Mouse (Mus musculus): ENCODE data around the gene Numb. TPM values are rescaled to one million over a fixed set of nuclear protein-coding genes. Genes with fewer than 3 reads are reported as not detected.

Numb gene
- total RNA-seq, 1 experiment from 2014 or later = 52.1 TPM

DNA sequence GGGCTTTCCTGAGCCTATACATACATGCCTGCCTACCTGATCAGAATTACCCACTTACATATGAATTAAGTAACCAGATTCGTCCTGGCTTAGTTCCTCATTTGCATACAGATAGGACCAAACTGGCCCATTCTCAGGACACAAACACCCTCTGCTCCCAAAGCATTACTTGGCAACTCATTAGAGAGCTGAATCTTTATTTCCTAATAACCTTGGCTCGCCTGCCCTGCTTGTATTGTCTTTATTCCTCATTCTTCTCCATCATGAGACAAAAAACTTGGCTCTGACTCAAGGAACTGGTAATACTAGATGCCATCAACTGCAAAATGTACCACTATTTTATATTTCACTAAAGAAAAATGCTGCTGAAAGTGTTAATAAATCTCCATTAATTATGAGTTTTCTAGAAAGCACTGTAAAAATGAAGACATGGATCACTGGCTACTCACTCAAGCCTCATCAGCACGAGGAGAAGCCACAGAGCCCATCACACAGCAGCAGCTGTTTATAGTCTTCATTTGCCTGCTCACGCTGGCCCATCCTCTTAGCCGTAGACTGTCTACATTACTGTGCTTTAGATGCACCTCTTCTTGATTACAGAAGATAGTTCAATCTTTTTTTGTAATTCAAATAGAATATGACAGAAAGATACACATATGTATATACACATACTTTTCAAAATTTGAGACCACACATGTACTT, 69.1 kb downstream of the Numb start:
- no peak for DNase-seq

DNA sequence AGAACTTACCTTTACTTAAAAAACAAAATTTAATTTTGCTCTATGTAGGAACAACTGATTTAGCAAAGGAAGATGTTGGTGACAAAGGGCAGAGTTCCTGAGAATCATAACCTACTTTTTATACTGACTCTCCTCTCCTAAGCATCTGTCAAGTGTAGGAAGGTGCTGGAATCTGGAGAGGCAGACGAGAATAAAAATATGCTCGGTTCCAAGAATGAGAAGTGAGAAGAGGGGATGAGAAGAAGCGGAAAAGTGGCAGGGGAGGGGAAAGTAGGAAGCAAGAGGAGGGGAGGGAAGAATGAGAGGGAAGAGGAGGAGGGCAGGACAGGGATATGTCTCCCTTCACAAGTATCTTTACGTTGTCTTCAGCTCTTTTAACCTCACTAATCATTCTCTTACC, 71.4 kb downstream of the Numb start:
- DNase-seq = no peak

DNA sequence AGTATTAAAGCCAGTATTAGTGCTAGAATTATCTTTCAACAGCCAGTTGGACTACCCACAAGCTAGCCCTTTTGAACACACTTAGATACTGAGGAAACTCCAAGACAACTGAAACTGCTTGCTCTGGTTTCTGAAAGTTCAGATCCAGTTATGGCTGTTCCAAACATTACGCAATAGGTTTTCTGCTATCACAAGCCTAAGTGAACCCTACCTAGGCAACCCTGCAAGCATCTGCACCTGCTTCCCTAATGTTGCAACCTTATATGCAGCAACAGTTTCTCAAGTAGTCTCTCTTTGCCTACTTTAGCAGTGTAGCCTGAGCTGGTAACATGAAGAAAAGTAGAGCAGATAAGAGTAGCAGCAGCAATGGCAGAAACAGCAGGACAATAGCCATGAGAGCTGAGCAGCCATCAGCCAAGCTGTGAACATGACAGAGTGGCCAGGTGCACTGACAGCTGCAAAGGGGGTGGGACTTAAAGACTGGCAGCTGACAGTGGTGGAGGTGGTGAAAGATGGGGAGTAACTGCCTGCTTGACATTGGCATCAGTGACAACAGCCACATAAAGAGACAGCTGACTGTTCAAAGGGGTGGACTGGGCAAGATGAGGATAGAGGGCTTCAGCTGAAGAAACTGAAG, 73.0 kb downstream of the Numb start:
- DNase-seq = no peak

DNA sequence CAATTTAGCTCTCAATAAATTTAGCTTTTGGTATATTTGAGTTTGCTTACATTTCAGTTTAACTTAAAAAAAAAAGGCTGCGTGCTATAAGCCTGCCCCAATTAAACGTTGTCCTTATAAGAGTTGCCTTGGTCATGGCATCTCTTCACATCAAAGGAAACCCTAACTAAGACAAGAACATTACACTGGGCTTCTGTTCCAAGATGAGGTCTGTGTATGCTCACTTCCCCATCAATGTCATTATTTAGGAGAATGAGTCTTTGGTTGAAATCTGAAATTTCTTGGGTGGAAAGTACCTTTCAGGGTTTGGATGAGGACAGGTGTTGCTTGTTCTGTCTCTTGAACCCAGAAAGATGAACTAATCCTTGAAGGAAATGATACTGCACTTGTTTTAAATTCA, 73.9 kb downstream of the Numb start:
- no peak for DNase-seq

DNA sequence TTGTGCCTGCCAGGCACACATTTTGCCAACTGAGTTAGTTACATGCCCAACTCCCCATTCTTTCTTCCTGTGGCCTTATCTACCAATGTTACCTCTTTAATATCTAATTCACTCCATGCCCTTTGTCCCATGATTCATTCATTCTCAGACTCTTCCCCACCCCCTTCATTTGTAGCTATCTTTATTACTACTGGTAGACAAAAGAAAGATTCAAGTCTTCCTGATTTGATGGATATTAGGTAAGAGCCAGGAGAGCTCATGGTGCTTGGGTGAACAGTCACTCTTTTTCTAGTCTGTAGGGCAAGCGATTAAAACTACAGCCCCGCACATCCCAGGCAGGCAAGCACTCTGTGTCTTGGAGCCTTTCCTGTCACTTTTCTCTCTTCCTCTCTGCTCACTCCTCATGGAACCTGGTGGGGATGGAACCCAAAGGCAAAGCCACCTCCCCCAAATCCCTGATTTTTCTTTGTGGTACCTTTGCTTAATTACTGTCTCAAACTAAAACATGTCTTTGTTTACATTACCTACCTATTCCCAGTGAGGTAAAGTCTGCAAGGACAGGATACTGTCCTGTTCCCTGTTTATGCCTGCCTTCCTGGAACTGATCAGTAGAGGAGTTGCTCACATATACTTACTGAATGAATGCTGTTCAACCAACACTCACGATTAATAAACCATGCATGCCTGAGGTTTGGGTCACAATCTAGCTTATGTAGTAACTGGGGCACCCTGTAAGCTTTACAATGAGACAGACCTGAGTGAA, 78.9 kb downstream of the Numb start:
- no peak for DNase-seq

DNA sequence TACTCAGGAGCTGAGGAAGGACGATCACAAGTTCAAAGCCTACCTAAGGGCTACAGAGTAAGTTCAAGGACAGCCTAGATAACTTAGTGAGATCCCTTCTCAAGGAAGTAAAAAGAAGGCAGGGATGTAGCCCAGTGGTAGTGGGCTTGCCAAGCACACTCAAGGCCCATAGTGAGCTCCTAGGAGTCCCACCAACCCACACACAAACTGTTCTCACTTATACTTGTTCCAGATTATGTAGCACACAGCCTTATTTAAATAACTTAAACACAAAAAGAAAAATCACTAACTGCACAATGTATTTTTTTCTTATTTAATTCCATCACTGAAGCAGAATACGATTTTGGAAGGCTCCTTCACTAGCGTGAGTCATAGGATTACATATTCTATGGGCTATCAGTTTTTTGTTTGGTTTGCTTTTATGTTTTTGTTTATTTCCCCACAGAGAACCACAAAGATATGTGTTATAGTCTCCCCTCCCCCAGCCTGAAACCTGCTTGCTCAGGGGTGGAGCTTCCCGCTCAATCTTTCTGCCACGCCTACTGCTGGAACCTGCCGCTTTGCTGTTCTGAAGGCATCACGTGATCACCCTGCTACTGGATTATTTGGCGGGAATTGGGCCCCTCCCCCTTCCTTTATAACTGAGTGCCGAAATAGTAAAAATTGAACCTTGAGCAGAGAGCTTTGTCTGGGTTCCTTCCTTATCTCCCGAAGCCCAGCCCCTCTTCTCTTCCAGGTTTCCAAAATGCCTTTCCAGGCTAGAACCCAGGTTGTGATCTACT, 80.1 kb downstream of the Numb start:
- DNase-seq = no peak

DNA sequence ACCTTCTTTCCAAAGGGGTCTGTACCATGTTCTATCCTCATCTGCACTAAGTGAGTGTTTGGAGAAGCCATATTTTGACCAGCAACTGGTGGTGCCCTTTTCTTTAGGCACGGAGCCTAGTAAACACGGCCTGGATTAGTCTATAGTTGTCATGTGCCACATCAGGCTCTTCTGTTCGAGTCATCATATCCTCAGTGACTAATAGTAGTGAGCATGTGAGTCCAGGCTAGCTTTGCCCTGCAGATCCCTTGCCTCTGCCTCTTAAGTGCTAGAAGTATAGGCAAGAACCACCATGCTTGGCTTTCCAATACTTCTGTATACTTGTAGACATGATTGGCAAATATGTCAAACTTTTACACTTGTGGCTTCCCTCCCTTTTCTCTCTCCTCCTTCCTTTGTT, 87.8 kb downstream of the Numb start:
- DNase-seq = no peak

DNA sequence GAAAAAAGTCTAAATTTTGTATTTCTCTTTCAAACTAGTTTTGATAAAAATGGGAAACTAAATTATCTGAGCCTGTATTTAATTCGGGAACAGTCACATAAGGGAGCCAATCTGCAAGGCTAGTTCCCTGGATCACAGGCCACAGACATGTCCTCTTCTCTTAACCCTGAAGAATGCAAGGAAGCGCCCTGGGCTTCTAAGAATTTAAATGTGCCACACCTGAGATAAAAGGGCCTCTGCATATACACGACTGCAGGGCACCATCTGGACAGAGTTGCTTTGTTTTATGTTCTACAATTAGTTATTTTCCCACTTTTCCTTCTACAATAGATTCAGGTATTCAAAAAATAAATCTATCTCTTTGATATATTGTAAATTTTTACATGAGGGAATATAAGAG, 91.3 kb downstream of the Numb start:
- no peak for DNase-seq

DNA sequence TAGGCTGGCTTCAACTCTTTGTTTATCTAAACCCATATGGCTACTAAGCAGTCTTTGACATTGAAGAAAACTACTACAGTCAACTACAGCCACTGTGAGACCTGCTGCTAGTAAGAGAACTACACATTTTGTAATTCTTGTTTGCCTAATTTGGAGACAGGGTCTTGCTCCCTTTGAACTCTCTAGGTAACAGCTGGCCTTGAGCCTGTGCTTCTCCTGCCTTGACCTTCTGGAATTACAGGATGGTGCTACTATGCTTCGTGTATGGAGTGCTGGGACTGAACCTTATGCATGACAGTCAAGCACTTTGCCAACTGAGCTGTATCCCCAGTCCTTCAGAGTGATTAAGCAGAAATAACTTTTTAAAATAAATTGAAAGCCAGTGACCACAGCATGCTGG, 105.1 kb downstream of the Numb start:
- DNase-seq = no peak

DNA sequence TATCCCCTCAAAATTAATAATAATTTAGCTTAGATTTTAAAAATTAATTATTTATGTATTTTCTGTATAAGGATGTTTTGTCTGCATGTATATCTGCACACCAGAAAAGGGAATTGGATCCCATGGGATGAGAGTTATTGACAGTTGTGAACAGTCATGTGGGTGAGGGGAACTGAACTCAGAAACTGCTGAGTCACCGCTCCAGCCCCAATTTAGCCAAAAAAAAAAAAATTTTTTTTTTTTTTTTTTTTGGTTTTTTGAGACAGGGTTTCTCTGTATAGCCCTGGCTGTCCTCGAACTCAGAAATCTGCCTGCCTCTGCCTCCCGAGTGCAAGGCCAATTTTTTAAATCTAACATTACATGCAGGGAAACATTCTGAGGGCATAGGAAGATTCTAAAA, 109.8 kb downstream of the Numb start:
- no peak for DNase-seq

DNA sequence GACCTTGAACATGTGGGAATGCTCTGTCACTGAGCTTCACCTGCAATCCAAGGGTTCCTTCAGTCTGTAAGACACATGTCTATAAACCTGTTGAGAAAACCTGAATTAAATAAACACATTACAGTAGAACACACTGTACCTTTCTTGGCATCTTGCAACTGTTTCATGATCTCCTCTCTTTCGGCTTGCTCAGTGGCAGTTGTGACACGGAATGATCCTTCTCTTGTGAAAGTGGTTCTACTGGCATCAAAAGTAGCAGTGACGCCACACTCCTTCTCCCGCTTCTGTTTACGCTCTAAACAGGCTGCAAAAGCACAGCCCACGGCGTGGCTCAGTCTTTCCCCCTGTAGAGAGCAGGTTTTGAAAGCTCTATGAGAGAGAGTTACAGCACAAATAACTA, 118.1 kb downstream of the Numb start:
- no peak for DNase-seq

DNA sequence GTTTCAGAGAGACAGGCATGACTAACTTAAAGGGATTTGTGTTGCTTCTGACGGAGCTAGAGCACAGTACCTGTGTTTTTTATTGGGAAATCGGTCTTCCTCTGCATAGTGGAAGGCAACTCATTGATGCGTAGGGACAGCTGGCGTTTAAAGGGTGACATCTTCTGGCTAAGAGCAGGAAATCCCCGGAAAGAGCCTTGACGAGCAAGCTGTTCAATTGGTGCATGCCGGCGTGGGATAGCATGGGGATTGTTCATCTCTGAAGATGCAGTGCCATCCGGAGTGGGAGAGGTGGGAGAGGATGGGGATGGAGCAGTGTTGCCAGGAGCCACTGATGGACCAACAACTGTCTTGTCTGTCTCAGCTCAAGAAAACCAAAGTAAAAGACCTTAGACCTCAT, 120.8 kb downstream of the Numb start:
- no peak for DNase-seq

DNA sequence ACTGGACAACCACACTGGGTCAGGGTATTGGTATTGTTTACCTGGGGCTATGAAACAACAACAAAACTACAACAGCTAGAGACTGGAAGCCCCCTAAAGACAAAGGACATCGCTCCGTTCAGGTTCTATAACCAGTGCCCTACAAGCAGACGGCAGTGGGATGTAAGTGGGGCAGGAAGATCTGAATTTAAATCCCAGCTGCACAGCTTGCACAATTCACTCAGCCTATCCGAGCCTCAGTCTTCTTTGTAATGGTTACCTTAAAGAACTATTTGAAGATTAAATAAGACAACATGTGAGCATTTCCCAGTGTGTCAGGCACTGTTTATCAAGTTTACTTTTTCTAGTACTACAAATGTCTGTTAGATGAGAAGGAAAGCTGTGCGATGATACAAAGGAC, 123.4 kb downstream of the Numb start:
- DNase-seq = no peak

DNA sequence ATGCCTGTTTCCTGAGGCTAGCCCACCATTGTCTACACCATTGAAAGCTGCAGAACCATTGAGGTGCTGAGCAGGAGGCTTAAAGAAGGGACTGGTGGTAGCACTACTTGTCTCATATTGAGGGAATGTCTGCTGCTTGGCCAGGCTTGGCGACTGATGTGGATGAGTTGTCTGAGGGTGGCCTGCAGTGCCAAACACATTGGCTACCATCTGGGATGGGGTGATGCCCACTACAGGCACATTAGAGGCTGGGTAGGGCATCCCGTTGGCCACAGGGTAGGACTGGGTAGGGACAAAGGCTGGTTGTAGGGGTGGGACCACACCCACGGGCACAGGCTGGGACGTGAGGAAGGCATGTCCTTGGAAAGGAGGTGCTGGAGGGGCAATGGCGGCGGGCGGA, 126.1 kb downstream of the Numb start:
- DNase-seq = no peak

DNA sequence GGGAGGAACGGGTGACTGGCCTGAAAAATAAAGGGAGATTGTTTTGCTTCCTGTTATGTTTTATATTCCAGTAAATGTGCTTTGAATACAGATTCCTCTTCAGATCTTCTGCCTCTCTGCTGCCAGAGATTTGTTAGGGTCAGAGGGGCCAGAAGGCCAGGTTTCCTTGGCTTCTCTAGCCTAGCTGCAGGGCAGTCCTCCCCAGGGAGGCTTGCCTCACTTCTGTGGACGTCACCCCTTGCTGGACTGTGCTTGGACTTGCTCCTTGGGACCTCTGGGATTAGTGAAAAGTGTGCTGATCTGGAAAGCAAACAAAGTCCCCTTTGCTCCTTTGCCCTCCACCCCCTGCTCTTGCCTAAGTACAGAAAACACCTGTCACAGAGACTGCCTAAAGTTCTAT, 126.7 kb downstream of the Numb start:
- DNase-seq = peak; percentile 27

DNA sequence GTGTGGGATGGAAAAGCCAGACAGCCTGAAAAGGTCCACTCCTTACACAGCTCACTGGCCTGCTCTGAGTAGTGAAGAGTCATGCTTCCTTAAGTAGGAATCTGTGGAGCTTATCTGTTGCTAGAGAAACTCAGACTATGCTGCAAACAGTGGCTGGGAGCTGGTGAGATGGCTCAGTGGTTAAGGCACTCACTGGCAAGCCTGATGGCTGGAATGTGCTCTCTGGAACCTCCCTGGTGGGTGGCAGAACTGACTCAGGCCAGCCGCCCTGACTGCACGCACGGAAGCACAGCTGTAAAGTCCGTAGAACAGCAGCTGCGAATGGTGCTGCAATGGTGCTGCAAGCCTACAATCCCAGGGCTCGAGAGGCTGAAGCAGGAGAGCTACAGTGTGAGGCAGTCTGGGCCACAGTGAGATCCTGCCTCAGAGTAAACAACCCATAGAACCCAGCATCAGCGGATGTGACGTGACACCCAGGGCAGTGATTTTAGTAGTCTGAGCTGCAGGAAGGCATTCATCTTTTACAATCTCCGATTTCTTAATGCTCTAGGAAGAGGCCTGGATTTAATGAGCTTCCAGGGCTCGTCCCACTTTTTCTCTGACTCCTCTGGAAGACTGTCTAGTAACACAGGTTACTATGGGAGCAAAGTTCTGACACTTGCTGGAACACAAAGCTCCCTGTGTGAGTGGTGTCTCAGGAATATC, 128.9 kb downstream of the Numb start:
- no peak for DNase-seq

DNA sequence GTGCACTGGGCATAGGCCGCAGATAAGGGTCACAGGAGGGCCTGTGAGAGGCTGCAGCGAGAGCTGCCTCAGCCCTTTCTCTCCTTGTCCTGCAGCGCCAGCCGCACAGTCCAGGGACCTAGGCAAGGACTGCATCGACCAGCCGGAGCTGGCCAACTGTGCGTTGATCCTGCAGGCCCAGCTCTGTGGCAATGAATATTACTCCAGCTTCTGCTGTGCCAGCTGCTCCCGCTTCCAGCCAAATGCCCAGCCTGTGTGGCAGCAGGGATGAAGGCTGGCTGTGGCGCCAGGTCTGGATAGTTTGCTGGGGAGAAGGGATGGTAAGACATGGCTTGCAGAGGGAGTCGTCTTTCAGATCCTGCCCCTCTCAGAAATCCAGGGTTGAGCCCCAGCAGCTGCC, 130.0 kb downstream of the Numb start:
- DNase-seq = peak; percentile 20

DNA sequence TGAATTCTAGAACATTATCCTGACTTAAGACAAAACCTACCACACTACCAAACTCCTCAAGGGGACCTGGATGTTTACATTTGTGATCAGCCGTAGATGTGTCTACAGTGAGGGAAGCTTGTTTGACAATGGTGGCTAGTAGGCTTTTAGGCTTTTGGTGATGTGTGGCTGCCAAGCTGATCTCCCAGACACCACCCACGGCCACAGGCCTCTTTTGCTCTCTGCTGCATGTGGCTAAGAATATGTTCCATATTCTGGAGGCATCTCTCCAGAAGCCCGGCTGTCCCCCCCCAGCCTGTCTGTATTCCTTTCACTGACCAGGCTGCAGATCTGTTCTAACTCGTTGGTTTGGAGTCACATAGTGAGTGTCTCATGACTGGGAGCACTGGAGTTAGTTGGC, 131.0 kb downstream of the Numb start:
- no peak for DNase-seq

DNA sequence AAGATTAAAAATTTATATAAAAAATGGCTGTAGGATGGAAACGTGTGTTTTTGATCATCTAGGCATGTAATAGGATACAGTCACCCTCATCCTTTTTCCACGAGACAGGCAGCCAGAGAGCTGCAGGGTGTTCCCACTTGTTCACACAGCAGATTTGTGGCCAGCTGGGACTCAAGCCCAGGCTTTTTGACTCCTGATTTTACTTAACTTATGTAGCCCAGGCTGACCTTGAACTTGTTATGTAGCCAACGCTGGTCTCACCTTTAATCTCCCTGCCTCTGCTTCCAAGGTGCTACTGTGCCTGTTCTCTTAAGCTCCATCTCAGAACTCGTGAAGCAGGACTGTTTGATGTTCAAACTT, 132.0 kb downstream of the Numb start:
- no peak for DNase-seq

DNA sequence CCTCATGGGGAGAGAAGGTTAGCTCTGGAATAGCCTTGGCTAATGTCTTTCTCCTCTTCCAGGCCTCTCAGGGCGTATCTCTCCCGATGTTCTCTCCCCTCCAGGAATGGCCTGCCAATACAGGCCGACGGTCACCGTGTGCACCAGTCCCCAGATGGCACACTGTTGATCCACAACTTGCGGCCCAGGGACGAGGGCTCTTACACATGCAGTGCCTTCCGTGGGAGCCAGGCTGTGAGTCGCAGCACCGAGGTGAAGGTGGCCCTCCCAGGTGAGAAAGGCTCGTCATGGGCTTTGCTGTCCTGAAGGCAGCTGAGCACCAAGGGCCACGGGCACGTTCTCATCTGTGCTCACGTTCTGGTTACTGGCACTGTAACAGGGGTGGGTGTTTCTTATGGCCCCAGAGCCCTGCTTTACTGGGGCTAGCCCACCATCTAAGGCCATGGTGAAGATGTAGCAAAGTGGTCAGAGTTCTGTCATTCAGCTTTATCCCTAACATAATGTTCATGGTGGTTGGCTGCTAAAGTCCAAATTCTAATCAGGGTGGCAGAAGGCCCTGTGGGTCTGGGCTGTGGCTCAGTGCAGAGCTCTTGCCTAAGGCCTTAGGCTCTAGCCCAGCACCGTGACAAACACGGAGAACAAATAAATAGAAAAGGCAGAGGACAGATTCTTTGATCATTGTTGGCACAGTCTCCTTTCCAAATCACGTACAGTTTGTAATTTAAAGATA, 132.5 kb downstream of the Numb start:
- no peak for DNase-seq

DNA sequence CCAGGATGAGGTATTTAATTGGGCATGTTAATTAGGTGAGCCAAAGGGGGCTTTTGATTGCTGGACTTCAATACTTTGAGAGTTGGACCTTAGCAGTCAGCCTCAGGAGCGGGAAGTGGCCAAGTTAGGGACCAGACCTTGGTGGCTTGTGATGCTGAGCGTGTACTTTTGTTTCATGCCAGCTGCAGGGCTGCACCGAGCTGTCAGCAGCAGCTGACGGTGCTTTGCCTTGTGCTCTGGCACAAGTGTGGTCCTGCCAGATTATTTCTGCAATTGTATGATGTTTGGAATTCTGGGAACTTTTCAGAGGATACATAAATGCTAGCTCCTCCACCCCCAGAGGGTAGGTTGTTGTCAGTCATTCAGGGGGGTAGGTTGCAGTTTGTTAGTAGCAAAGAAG, 136.4 kb downstream of the Numb start:
- DNase-seq = no peak

DNA sequence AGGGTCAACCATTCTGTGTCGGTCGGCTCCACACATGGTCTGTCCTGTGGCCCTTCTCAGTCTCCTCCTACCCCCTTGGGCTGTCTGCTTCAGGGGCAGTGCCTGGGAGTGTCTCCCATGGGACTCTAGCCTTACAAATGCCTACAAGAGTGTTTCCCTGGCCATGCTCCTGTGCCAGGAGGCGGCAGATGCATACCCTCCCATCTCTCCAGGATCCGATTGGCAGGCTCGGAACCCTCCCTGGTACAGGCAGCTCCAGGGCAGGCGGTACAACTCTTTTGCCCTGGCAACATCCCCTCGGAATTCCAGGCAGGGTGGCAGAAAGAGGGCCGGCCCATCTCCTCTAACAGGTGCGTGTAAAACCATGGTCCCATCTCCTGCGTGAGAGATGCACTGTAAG, 139.1 kb downstream of the Numb start:
- no peak for DNase-seq
